Mouse (Mus musculus) lung, embryonic 14.5 days (tissue): ENCODE data around the gene Ces2a. TPM values are rescaled to one million over a fixed set of nuclear protein-coding genes. Genes with fewer than 3 reads are reported as not detected.

Experiments used
- ATAC-seq: fragments of 200-750 bp; cut with Nextera tagmentation; 2 replicates; pipeline ENCODE4 v1.8.0; 2017; ENCODE audit warnings: mild to moderate bottlenecking, moderate TSS enrichment, moderate library complexity; ENCODE audit not compliant: insufficient read depth
- DNase-seq: peaks from one replicate; pipeline ENCODE4 v3.0.0-alpha.2; 2015
- H3K27ac ChIP-seq: fragments of 300-500 bp; sonication (generic); 2 replicates; pipeline ENCODE4 v1.5.1; 2014; ENCODE audit warnings: low read depth, mild to moderate bottlenecking, moderate library complexity
- H3K27me3 ChIP-seq: fragments of 300-500 bp; sonication (generic); 2 replicates; pipeline ENCODE4 v1.6.1; 2014; ENCODE audit warnings: low read length, control low read depth; ENCODE audit not compliant: insufficient read depth
- H3K36me3 ChIP-seq: fragments of 300-500 bp; sonication (generic); 2 replicates; pipeline ENCODE4 v1.6.1; 2014; ENCODE audit warnings: control low read depth; ENCODE audit not compliant: insufficient read depth
- H3K4me1 ChIP-seq: fragments of 300-500 bp; sonication (generic); 2 replicates; pipeline ENCODE4 v1.6.1; 2014; ENCODE audit warnings: antibody characterized with exemption, control low read depth; ENCODE audit not compliant: insufficient read depth
- H3K4me2 ChIP-seq: fragments of 300-500 bp; sonication (generic); 2 replicates; pipeline ENCODE4 v1.6.1; 2014; ENCODE audit warnings: mild to moderate bottlenecking
- H3K4me3 ChIP-seq: fragments of 300-500 bp; sonication (generic); 2 replicates; pipeline ENCODE4 v1.5.1; 2014; ENCODE audit warnings: low read depth, low read length
- H3K9ac ChIP-seq: fragments of 300-500 bp; sonication (generic); 2 replicates; pipeline ENCODE4 v1.6.1; 2014
- H3K9me3 ChIP-seq: fragments of 300-500 bp; sonication (generic); 2 replicates; pipeline ENCODE4 v1.6.1; 2016; ENCODE audit warnings: low read depth, low read length, control low read depth
- CTCF ChIP-seq: IDR thresholded peaks from 2 replicates; pipeline ENCODE4 v1.5.1; 2016; ENCODE audit warnings: antibody characterized with exemption, low read depth
- WGBS: fragments of 180-500 bp; shearing (Covaris S2); extraction: QIAGEN DNeasy Blood & Tissue Kit; methylation state at CpG from one replicate; pipeline ENCODE4 v1.1.7; 2014; 5-methylcytosine and 5-hydroxymethylcytosine counted together
- polyA plus RNA-seq: library from polyadenylated mRNA; unstranded; fragments of >200 nt; fragmentation: Nextera tagmentation; extraction: Ambion mirVana; gene quantifications from 2 replicates; pipeline ENCODE4 v1.2.1, GENCODE M21; 2014

Ces2a gene
- polyA plus RNA-seq, 1 experiment from 2014 or later: not detected

DNA sequence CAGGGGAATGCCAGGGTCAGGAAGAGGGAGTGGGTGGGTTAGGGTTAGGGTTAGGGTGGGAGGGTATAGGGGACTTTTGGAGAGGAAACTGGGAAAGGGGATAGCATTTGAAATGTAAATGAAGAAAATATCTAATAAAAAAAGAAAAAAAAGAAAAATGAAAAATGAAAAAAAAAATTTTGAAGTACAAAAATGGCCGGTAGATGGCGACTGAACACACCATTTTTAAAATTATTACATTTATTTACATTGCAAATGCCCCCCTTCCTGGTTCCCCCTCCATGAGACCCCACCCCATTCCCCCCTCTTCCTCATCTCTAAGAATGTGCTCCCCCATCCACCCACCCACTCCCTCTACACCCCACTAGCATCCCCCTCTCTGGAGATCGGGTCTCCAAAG, 9.6 kb downstream of the Ces2a start:
- no peak overlapping the region for H3K27ac ChIP-seq
- H3K4me1 ChIP-seq: no peaks in the 10 kb centered on the region
- ATAC-seq (no peak), DNase-seq (no peak)
- H3K27me3 ChIP-seq: no peaks in the 10 kb centered on the region
- H3K9me3 ChIP-seq: no peaks in the 10 kb centered on the region
- 62% methylated on average over 3 of the region's 3 CpGs for WGBS
- H3K4me3 ChIP-seq: no peak overlapping the region
- no peak for TF ChIP-seq CTCF
- H3K36me3 ChIP-seq: no peaks in the 10 kb centered on the region
- no peak overlapping the region for H3K9ac ChIP-seq
- H3K4me2 ChIP-seq: no peak overlapping the region

DNA sequence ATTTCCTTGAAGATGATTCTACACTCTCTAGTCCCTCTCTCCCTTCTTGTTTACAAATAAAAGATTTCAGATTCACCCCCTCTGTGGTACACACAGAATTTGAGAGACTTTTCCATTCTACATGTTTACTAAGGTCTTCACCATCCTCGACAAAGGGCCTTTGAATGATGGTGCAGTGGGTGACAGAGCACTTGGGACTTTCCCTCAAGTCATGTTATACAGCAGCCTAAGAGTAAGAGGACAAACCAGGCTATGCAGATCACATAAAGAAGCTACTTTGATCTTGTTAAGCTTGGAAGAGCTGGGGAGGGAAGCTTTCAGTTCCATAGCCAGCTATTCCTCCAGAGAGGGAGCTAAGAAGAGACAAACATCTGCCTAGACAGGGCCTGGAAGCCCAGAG, 19.0 kb downstream of the Ces2a start:
- Histone ChIP-seq H3K27ac (no peak overlapping the region), H3K9ac (no peak overlapping the region), H3K9me3 (no peaks in the 10 kb centered on the region), H3K4me1 (no peaks in the 10 kb centered on the region), H3K4me2 (no peak overlapping the region), H3K36me3 (no peaks in the 10 kb centered on the region), H3K4me3 (no peak overlapping the region), H3K27me3 (no peaks in the 10 kb centered on the region)
- TF ChIP-seq CTCF: no peak
- 69% methylated on average over 1 of the region's 1 CpGs for WGBS
- ATAC-seq: no peak
- no peak for DNase-seq

DNA sequence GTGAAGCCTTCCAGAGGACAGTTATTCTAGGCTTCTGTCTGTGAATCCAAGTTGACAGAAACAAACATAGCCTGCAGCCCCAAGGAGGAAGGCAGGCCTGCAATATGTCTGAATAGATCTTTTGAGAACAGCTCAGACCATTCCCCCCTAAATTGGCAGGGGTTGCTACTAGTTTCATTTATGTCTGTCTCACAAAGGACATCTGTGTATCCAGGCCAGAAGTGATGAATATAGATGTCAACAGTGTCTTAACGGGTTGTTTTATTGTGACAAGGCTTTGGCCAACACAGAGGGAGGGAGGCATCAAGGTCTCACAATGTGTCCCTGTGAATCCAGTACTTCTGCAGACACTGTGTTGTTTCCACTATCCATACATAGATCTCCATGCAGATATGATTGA, 23.8 kb downstream of the Ces2a start:
- H3K9me3 ChIP-seq: no peaks in the 10 kb centered on the region
- H3K36me3 ChIP-seq: no peaks in the 10 kb centered on the region
- no peak for TF ChIP-seq CTCF
- no peak overlapping the region for H3K4me3 ChIP-seq
- H3K4me1 ChIP-seq: no peaks in the 10 kb centered on the region
- WGBS: 48% methylated on average over 1 of the region's 1 CpGs
- H3K27ac ChIP-seq: no peak overlapping the region
- no peak overlapping the region for H3K4me2 ChIP-seq
- no peaks in the 10 kb centered on the region for H3K27me3 ChIP-seq
- H3K9ac ChIP-seq: no peak overlapping the region
- DNase-seq: no peak
- no peak for ATAC-seq

DNA sequence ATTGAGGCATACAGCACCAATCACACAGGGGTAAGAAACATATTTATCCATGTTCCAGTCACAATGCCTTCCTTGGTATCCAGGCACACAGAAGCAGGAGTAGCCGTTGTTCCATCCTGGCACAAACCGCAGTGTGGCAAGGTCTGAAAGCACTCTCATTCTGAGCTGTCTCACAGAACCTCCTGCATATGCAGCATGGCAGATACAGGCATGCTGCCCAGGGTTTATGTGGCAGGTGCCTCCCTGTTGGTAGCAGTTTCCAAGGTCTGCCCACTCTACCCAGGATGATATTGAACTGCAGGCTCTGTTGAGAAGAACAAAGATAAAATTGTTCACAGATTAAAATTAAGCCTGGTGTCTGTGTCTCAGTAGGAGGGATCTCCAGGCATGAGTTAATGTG, 24.4 kb downstream of the Ces2a start:
- H3K9me3 ChIP-seq: no peaks in the 10 kb centered on the region
- no peaks in the 10 kb centered on the region for H3K27me3 ChIP-seq
- H3K27ac ChIP-seq: no peak overlapping the region
- H3K4me3 ChIP-seq: no peak overlapping the region
- H3K9ac ChIP-seq: no peak overlapping the region
- no peak for ATAC-seq
- WGBS: 78% methylated on average over 2 of the region's 2 CpGs
- H3K4me2 ChIP-seq: no peak overlapping the region
- H3K4me1 ChIP-seq: no peaks in the 10 kb centered on the region
- DNase-seq: no peak
- no peak for TF ChIP-seq CTCF
- no peaks in the 10 kb centered on the region for H3K36me3 ChIP-seq

DNA sequence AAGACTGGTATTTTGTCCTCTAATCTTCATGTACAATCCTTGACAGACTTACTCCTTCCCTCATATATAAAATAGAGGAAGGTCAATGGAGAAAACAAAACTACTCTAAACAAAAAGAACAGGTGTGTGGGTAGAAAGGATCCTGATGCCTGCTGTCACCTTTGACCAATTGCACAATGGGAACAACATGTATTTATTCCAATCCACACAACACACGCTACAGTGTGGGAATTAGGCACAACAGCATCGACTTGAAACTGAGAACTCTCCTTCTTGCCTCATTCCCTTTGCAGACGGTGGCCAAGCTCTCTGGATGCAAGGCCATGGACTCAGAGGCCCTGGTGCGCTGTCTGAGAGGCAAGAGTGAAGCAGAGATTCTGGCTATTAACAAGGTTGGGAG, 27.3 kb downstream of the Ces2a start:
- H3K27ac ChIP-seq: no peak overlapping the region
- no peak overlapping the region for H3K9ac ChIP-seq
- no peak for TF ChIP-seq CTCF
- no peak for ATAC-seq
- H3K27me3 ChIP-seq: no peaks in the 10 kb centered on the region
- no peaks in the 10 kb centered on the region for H3K9me3 ChIP-seq
- 80% methylated on average over 4 of the region's 4 CpGs for WGBS
- H3K36me3 ChIP-seq: no peaks in the 10 kb centered on the region
- H3K4me2 ChIP-seq: no peak overlapping the region
- no peaks in the 10 kb centered on the region for H3K4me1 ChIP-seq
- H3K4me3 ChIP-seq: no peak overlapping the region
- DNase-seq: no peak

DNA sequence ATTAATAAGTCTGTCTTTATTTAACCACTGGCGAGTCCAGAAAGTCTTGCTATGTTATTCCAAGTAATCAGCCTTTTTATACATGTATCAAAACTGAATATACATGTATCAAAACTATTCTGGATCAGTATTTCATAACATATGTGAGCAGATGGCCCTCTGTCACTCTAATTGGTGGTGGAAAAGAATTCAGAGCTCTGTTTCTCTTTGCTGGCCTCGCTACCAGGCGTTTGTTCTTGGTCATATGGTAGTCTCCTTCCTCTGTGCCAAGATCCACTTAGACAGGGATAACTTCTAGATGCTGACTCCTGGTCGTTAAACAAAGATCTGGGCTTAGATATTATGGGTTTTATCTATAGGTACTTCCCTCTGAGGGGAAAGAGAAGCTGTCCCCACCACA, 32.7 kb downstream of the Ces2a start:
- Histone ChIP-seq H3K36me3 (no peaks in the 10 kb centered on the region), H3K27me3 (no peaks in the 10 kb centered on the region), H3K9me3 (no peaks in the 10 kb centered on the region), H3K4me3 (no peak overlapping the region), H3K4me2 (no peak overlapping the region), H3K4me1 (no peaks in the 10 kb centered on the region), H3K27ac (no peak overlapping the region), H3K9ac (no peak overlapping the region)
- ATAC-seq (no peak), DNase-seq (no peak)
- 61% methylated on average over 4 of the region's 4 CpGs for WGBS
- TF ChIP-seq CTCF: no peak

DNA sequence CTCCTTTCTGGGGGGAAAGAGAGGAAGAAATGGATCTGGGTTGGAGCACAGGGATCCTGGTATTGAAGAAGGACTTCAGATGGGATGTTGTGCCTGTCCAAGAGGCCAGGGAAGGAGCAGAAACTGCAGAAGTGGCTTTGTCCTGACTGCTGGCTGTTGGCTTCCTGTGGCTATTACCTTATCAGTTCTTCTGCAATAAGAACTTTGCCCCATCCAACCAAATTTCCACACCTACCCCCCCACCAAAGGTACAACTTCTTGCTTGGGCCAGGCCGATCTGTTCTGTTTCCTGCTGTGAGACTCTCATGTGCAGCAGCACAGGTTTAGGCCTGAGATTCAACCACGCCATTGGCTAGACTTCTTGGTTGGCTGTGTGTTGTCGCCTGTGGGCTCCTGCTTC, 36.6 kb downstream of the Ces2a start:
- 83% methylated on average over 3 of the region's 3 CpGs for WGBS
- ATAC-seq: no peak

DNA sequence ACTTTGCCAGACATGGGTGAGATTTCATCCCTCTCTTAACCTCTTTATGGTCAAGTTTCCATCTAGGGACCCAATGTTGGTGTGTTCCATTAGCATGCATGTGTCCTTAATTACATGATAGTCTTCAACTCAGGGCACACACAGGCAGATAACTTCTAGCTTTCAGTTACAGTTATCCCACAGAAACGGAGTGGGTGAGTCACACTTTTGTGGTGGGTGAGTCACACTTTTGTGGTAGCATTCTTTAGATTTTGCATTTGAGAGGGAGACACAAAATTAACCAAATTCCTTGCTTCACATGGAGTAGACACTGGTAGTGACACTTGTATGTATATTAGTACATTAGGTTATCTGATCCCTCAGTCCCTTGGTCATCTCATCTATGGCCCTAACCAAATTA, 53.2 kb downstream of the Ces2a start:
- Histone ChIP-seq H3K27me3 (no peaks in the 10 kb centered on the region), H3K9ac (no peak overlapping the region), H3K36me3 (no peaks in the 10 kb centered on the region), H3K4me1 (no peaks in the 10 kb centered on the region), H3K27ac (no peak overlapping the region), H3K9me3 (no peaks in the 10 kb centered on the region), H3K4me3 (no peak overlapping the region), H3K4me2 (no peak overlapping the region)
- no peak for TF ChIP-seq CTCF
- WGBS: 62% methylated on average over 1 of the region's 1 CpGs
- DNase-seq (no peak), ATAC-seq (no peak)

More for the DNA sequence above, 36.6 kb downstream of the Ces2a start:
- no peak for DNase-seq
- no peak overlapping the region for H3K4me2 ChIP-seq
- H3K36me3 ChIP-seq: no peaks in the 10 kb centered on the region
- no peak overlapping the region for H3K27ac ChIP-seq
- H3K27me3 ChIP-seq: no peaks in the 10 kb centered on the region
- no peak overlapping the region for H3K4me3 ChIP-seq
- no peak overlapping the region for H3K9ac ChIP-seq
- H3K4me1 ChIP-seq: no peaks in the 10 kb centered on the region
- no peaks in the 10 kb centered on the region for H3K9me3 ChIP-seq
- no peak for TF ChIP-seq CTCF
